Mouse (Mus musculus): ENCODE results near the gene Olfr1012.
"Not testable (repeated sequence)": the region's sequence is repeated elsewhere in the genome, so short reads cannot be mapped to it uniquely, and the experiment has no call there.

The Olfr1012 gene

DNA sequence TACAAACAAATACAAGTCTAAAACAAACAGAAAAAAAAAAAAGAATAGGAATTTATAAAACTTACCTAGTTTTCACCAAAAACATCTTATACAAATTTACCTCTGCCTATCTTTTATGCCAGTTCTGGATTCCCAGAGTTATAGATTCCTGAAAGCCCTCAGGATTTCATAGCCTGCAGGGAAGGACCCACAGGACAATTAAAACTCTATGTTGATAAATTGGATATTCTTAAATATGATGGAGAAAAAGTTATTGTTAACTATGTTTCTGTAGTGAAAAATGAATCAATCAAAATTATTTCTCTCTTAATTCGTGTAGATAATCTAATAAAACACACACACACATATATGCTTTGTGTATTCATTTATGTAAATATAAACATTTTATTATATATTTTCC, at the start of gene Olfr1012:
TSS of gene Olfr1012 (minus strand) at position 101 of the 400 bp plus-strand sequence.
- DNase-seq, result no peak

DNA sequence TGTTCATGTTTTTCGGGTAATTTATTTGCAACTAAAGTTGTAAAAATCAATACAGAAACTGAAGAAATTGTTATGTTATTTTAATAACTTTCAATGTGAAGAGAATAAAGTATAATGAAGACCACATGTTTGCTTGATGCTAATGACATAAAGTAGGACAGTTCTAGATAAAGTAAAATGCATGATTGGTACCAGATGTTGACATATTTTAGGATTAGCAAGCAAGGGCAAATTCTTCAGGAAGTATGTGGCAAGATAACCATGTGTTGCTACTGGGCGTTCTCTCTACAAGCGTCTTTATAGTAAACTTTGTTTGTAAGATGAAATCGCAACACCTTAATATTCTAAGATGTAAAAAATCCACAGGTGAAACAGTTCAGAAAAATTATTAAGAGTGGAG, 41.9 kb upstream of the Olfr1012 start:
- no peak for DNase-seq

DNA sequence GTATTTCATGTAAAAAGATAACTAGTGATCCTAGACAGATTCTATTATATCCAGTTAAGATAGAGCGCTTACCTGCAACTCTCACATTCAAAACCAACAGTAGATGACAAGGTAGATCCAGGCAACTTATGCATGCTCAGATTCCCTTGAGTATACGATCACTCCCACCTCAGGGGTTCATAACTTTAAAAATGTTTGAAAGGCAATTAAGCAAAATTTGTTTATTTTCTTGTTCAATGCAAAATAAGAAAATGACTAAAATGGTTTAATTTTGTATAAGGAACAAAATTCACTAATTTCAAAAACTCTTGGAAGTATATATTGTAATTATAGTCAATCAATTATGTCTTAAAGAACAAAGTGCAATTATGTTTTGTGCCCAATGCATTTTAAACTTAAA, 39.9 kb upstream of the Olfr1012 start, which contains the start of gene Olfr1016:
TSS of gene Olfr1016 (minus strand) at position 101 of the 400 bp plus-strand sequence.
- DNase-seq, result no peak

DNA sequence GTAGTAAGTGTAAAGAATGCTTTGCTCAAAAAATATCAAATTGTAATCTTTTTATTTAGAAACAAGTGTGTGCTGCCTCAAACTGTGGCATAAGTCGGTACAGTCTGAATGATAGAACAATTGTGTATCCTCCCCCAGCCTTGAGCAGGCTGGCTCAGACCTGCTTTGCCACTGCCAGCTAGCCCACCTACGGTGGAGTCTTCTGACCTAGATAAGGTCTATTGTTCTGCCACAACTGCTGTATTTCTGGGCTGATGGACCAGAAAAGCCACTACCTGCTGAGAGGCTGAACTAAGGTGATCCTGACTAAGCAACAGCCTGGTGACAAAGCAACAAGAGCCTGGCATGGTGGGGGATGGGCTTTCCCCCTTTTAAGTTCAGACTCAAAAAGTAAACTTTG, 29.8 kb upstream of the Olfr1012 start:
- no peak for DNase-seq

DNA sequence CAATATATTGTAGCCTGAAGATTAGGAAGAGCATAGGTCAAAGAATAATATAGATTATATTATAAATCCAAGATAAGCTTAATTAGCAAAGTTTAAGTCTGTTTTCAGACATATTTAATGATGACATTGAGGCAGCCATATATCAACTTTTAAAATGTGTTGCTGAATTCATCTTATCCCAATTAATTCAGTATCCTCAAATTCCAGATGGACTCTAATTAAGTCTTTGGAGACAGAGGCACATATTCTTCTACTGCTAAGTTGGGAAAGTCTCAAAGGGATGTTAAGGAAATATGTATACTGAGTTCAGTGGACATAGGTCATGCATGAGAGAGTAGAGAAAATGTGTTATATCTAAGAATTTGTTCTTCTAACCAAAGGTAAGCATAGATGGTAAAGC, 19.2 kb upstream of the Olfr1012 start, which contains the start of gene Olfr1015:
TSS of gene Olfr1015 (plus strand) at position 301 of the 400 bp plus-strand sequence.
- no peak for DNase-seq

DNA sequence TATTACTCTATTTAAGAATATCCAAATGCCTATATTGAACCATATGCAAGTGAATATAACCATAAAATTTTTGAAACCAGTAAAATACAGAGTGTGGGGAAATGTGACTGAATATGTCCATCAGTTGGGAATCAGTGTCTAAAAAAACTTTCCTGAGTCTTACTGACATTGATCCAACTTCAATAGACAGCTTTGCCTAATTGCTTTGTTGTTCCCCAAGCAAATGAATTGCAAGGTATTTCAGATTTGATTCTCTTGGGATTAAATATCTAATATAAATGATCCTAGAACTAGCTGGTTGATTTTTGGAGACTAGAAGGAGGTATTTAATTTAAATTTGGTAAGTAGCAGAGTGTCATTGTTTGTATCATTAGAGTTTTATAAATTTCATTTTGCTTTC, 9.8 kb upstream of the Olfr1012 start, which contains the start of gene Olfr1014:
TSS of gene Olfr1014 (plus strand) at position 301 of the 400 bp plus-strand sequence.
- no peak for DNase-seq

DNA sequence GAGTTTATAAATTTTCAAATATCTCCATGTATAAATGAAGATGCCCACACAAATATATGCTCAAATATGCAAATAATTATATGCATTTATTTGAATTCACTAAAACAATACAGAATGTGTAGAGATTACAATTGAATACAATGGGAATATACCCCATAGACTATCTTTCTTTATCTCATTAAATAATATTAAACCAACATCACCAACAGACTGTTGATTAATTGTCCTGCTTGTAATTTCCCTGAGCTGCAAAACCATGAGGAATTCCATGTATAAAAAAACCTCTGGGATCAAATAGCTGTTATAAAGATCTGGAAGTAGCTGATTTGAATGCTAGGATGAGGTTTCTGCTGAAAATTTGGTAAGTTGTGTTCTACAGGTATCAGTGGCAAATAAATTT, 4.2 kb upstream of the Olfr1012 start, which contains the start of gene Olfr1013:
TSS of gene Olfr1013 (plus strand) at position 301 of the 400 bp plus-strand sequence.
- no peak for DNase-seq

DNA sequence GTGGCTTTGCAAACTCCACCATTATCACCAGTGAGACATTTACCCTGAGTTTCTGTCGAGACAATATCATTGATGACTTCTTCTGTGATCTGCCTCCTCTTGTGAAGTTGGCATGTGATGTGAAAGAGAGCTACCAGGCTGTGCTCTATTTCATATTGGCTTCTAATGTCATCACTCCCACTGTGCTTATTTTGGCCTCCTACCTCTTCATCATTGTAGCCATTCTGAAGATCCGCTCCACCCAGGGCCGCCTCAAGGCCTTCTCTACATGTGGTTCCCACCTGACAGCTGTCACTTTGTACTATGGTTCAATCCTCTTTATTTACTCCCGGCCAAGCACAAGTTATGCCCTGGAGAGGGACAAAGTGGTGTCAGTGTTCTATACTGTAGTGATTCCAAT, 8.7 kb downstream of the Olfr1012 start:
- no peak for DNase-seq

DNA sequence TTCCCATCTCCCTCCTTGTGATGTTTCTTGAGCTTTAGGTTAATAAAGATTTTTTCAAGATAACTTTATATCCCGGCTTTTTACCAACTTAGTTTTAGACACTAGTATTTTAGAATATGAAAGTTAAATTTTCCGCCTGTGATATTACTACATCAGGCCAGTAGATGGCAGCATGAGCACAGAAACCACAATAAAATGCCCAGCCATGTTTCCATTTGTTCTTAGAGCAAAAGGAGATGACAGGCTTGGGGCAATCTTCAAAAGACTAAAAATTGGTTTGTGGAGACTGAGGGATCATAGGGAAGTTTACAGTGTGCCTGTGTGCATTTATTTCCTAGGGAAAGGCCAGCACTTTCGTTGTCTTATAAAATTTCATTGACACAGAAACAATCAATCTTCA, 36.8 kb downstream of the Olfr1012 start:
- peak in 1 of 2 experiments; percentile 16 for DNase-seq

DNA sequence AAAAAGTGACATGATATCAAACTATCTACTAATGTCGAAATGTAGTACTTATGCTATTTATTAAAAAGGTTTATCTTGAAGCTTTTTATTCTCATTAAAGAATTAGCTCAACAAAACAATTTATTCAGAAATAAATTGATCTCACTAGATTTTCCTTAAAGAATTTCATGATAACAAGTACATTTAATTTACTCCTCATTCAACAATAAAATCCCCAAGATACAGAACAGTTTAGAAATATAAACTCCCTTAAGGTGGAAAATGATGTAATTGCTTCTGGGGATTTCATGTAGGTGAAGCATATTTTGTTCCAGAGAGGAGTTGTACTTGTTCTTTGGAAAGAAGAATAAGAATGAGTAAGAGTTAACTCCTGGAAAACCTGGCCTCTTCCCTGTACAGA, 47.4 kb downstream of the Olfr1012 start, which contains the start of gene Olfr1009:
TSS of gene Olfr1009 (plus strand) at position 301 of the 400 bp plus-strand sequence.
- DNase-seq, result no peak

DNA sequence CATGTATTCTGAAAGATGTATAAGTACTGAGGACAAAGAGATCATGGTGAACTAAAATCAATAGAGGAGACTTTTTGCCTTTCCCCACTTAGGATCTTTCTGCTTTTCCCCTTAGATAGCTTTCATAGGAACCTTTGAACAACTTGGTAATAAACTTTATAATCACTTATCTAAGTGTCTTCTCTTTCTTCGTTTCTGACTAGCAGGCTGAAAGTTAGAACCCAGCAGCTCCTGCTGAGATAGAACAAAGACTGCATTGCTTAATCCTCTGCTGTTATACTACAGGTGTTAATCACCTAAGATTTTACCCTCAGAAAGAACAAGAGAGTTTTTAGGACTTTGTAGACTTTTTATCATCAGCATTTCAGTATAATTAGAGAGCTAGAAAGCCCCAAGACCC, 51.4 kb downstream of the Olfr1012 start:
- DNase-seq, result no peak

DNA sequence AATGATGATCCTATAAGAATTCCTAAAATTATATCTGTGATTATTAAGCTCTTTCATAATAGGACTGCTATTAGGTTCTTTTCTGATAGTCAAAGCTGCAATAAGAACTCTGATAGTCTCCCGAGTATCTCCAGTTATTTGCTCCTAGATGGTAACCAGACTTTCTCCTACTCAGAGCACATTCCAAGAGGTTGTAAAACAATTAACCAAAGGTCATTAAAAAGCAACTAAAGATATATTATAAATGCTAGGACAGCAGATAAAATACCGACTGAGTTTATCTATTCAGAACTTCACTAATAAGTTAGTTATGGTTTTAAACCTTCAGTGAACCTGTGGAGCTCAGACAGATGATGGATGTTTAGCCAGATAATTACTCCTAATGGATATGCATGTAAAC, 51.9 kb downstream of the Olfr1012 start:
- DNase-seq, result not testable (repeated sequence)

Data from cerebellum, adult 18-20 months (tissue).